Mouse (Mus musculus) ES-Bruce4 (cell line): Measurements from ENCODE around the gene Ccndbp1.

ENCODE experiments used
- CTCF ChIP-seq: IDR thresholded peaks from one replicate; pipeline ENCODE4 v1.8.1; 2011; ENCODE audit warnings: low read depth, low read length
- EP300 ChIP-seq: IDR thresholded peaks from 2 replicates; pipeline ENCODE4 v1.6.1; 2011; ENCODE audit warnings: low read depth, low read length; ENCODE audit not compliant: insufficient read depth

DNA sequence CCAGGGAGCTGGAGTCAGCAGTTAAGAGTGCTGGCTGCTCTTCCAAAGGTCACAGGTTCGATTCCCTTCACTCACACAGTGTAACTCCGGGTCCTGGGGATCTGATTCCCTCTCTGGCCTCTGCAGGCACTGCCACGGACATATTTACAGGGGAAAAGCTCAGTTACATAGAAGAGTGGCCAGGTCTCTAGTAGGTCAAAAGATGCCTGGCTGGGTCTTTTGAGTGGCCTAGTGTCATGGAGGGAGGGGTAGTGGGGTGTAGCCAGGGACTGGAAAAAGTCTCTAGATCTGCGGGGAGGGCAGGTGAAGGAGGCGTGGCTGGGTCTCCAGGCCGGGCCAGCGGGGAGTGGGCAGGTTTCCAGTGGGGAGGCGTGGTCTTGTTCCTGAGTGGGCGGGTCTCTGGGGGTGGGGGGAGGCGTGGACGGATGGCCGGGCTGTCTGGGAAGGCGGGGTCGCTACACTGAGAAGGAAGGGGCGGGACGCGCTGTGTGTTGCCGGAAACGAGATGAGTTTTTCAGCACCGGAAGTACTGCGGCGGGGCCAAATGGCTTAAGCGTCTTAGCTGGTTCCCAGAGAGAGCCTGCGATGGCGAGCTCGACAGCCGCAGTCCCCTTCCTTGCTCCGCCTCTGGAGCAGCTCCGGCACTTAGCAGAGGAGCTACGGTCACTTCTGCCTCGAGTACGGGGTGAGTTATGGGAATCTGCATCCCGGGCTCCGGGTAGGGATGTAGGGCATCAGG lies at the start of gene Ccndbp1:
- TF ChIP-seq CTCF = no peak
- peak; percentile 20; the same call in 1 of the 2 replicates for TF ChIP-seq EP300
